Mouse (Mus musculus): ENCODE results near the gene Slc32a1.

Gene Slc32a1

DNA sequence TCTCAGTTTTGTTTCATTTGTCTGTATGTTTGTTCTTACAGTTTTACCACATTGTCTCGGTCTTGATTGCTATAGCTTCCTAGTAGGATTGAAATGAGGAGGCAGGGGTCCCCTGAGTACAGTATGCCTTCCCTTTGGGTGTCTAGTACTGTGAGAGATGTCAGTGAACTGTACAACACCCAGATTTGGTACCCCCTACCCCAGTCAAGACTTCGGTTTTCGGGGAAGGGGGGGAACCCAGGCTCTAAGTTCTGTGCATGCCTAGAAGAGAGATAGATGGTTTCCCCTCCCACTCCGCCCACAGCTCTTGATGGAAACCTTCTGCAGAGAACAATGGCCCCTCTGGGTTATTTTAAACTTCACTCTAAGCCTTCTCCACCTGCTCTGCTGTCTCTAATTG, 54.5 kb downstream of the Slc32a1 start, which contains the start of gene Ppp1r16b:
Ppp1r16b (plus strand) TSS at position 301 of the 400 bp plus-strand sequence.
- DNase-seq (ENCODE audit: low spot score), result no peak

Data from left cerebral cortex, adult 11 months (tissue).